Mouse (Mus musculus) gonadal fat pad, adult 2 months (tissue): ENCODE measurements around the gene Cers2. TPM values are rescaled to one million over a fixed set of nuclear protein-coding genes. Genes with fewer than 3 reads are reported as not detected.
A peak's percentile ranks its signal among the peaks of the same experiment; 100 is the strongest.

Source experiments
- DNase-seq: peaks from one replicate; pipeline ENCODE4 v3.0.0-alpha.2; 2012; ENCODE audit warnings: low read depth
- polyA plus RNA-seq: library from polyadenylated mRNA; depleted of rRNA; stranded (reverse); fragments of >200 nt; gene quantifications from 2 replicates; pipeline ENCODE4 v1.2.3, GENCODE M21; 2012

Gene Cers2
- polyA plus RNA-seq, 1 experiment, result 92.9 TPM

- no peak for DNase-seq
These were observed 25.2 kb upstream of the Cers2 start for GRCm38 (mm10) chr3:95289419-95289818.

- DNase-seq, result no peak
These were observed 24.4 kb upstream of the Cers2 start for GRCm38 (mm10) chr3:95290156-95290555.

- DNase-seq, result no peak
These were observed 23.6 kb upstream of the Cers2 start for GRCm38 (mm10) chr3:95291041-95291440.

- DNase-seq, result no peak
These were observed 21.7 kb upstream of the Cers2 start for GRCm38 (mm10) chr3:95292899-95293298.

GRCm38 (mm10) chr3:95293537-95293936, 21.1 kb upstream of the Cers2 start:
- DNase-seq, result no peak

GRCm38 (mm10) chr3:95294316-95294715, 20.3 kb upstream of the Cers2 start:
- no peak for DNase-seq

GRCm38 (mm10) chr3:95294718-95295117, 19.9 kb upstream of the Cers2 start:
- no peak for DNase-seq

GRCm38 (mm10) chr3:95295321-95296102, 19.1 kb upstream of the Cers2 start:
- no peak for DNase-seq

GRCm38 (mm10) chr3:95296103-95296469, 18.5 kb upstream of the Cers2 start:
- DNase-seq, result no peak

GRCm38 (mm10) chr3:95298018-95298417, 16.6 kb upstream of the Cers2 start:
- DNase-seq, result peak; percentile 95

GRCm38 (mm10) chr3:95301204-95301796, 13.3 kb upstream of the Cers2 start:
- DNase-seq, result no peak

- no peak for DNase-seq
These were observed 8.3 kb upstream of the Cers2 start for GRCm38 (mm10) chr3:95306244-95306643.

GRCm38 (mm10) chr3:95307100-95307499, 7.5 kb upstream of the Cers2 start, which contains the start of gene Anxa9:
Gene Anxa9 (minus strand): TSS chr3:95307176.
- DNase-seq, result no peak

- DNase-seq, result no peak
These were observed 4.1 kb upstream of the Cers2 start for GRCm38 (mm10) chr3:95310496-95310895.

GRCm38 (mm10) chr3:95310968-95311882, 3.4 kb upstream of the Cers2 start:
- no peak for DNase-seq

GRCm38 (mm10) chr3:95312623-95313022, 2.0 kb upstream of the Cers2 start:
- no peak for DNase-seq

GRCm38 (mm10) chr3:95313476-95313875, 1.1 kb upstream of the Cers2 start:
- no peak for DNase-seq

GRCm38 (mm10) chr3:95314075-95314474, 516 bp upstream of the Cers2 start:
- DNase-seq, result no peak

GRCm38 (mm10) chr3:95315094-95315843, 678 bp downstream of the Cers2 start:
- DNase-seq, result no peak

GRCm38 (mm10) chr3:95315844-95316550, 1.4 kb downstream of the Cers2 start:
- DNase-seq, result no peak
